Mouse (Mus musculus) right cerebral cortex, postnatal 4 days (tissue): ENCODE measurements at regions not wholly inside any gene's neighbourhood (a gene's known extent, or its start where the extent isn't known, plus 50 kb on each side); places are given as distances from the start of the nearest gene placed in this dataset.

Source experiments
- DNase-seq: peaks from one replicate; pipeline ENCODE4 v3.0.0-alpha.2; 2022

GRCm38 (mm10) chr11:28655169-28655846, 71.2 kb upstream of the Ccdc85a start:
- no peak for DNase-seq

GRCm38 (mm10) chr11:28649446-28649845, 65.3 kb upstream of the Ccdc85a start:
- DNase-seq: no peak

- DNase-seq: no peak
Measured at GRCm38 (mm10) chr11:28648916-28649315, 64.8 kb upstream of the Ccdc85a start.

- no peak for DNase-seq
Measured at GRCm38 (mm10) chr11:28639081-28639480, 55.0 kb upstream of the Ccdc85a start.

- DNase-seq: no peak
Measured at GRCm38 (mm10) chr11:28636752-28637151, 52.6 kb upstream of the Ccdc85a start.
